Mouse (Mus musculus) heart, embryonic 11.5 days (tissue): ENCODE results near the gene Narf. TPM values are rescaled to one million over a fixed set of nuclear protein-coding genes. Genes with fewer than 3 reads are reported as not detected.
A peak's percentile ranks its signal among the peaks of the same experiment; 100 is the strongest.

Experiments used
- ATAC-seq: fragments of 200-750 bp; cut with Nextera tagmentation; replicated peaks from 2 replicates; pipeline ENCODE4 v1.8.0; 2017; ENCODE audit warnings: moderate library complexity; ENCODE audit not compliant: insufficient number of reproducible peaks, low FRiP score, low TSS enrichment
- H3K27ac ChIP-seq: fragments of 300-500 bp; sonication (generic); 2 replicates; pipeline ENCODE4 v1.5.1; 2014; ENCODE audit warnings: mild to moderate bottlenecking, low read depth, low read length
- H3K27me3 ChIP-seq: fragments of 300-500 bp; sonication (generic); 2 replicates; pipeline ENCODE4 v1.6.1; 2014; ENCODE audit warnings: mild to moderate bottlenecking, low read length, mixed read lengths; ENCODE audit not compliant: control insufficient read depth, insufficient read depth
- H3K36me3 ChIP-seq: fragments of 300-500 bp; sonication (generic); 2 replicates; pipeline ENCODE4 v1.6.1; 2014; ENCODE audit warnings: mild to moderate bottlenecking, low read length, moderate library complexity, mixed read lengths; ENCODE audit not compliant: control insufficient read depth, insufficient read depth
- H3K4me1 ChIP-seq: fragments of 300-500 bp; sonication (generic); 2 replicates; pipeline ENCODE4 v1.6.1; 2014; ENCODE audit warnings: low read length; ENCODE audit not compliant: control insufficient read depth, insufficient read depth
- H3K4me2 ChIP-seq: fragments of 300-500 bp; sonication (generic); 2 replicates; pipeline ENCODE4 v1.6.1; 2014; ENCODE audit warnings: mild to moderate bottlenecking, moderate library complexity
- H3K4me3 ChIP-seq: fragments of 300-500 bp; sonication (generic); 2 replicates; pipeline ENCODE4 v1.5.1; 2014; ENCODE audit warnings: low read depth, low read length
- H3K9ac ChIP-seq: fragments of 300-500 bp; sonication (generic); 2 replicates; pipeline ENCODE4 v1.6.1; 2014; ENCODE audit warnings: mild to moderate bottlenecking, low read depth, low read length, moderate library complexity
- H3K9me3 ChIP-seq: fragments of 300-500 bp; sonication (generic); replicated peaks from 2 replicates; pipeline ENCODE4 v1.6.1; 2016; ENCODE audit warnings: low read length; ENCODE audit not compliant: control insufficient read depth
- WGBS: fragments of 180-500 bp; shearing (Covaris S2); extraction: QIAGEN DNeasy Blood & Tissue Kit; methylation state at CpG from one replicate; pipeline ENCODE4 v1.1.7; 2014; ENCODE audit not compliant: insufficient replicate concordance; 5-methylcytosine and 5-hydroxymethylcytosine counted together
- polyA plus RNA-seq: library from polyadenylated mRNA; unstranded; fragments of >200 nt; fragmentation: Nextera tagmentation; extraction: Ambion mirVana; gene quantifications from 2 replicates; pipeline ENCODE4 v1.2.1, GENCODE M21; 2014

Narf gene
- polyA plus RNA-seq, 1 experiment from 2014 or later, result 51.3 TPM

DNA sequence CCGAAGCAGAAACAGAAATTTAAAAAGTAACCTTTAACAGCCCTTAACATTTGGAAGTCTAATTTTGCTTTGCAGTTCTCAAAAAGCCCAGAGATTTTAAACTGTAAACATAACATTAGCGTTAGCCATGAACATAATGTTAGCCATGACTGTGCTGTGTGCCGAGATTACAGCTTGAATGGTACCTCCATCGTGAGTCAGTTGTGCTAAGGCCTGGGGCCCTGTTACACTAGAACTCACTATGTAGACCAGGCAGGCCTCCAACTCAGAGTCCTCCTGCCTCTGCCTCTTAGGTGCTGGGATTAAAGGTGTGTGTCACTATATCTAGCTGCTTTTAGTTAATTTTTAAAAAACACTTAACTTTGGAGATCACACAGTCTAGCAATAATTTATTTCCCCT lies 5.9 kb upstream of the Narf start:
- Histone ChIP-seq H3K27ac (peak overlapping the region; percentile 68), H3K27me3 (no peaks in the 10 kb centered on the region), H3K9ac (no peak overlapping the region), H3K4me3 (no peak overlapping the region), H3K36me3 (no peaks in the 10 kb centered on the region), H3K4me1 (peaks cover 17% of the 10 kb centered on the region), H3K4me2 (no peak overlapping the region), H3K9me3 (no peaks in the 10 kb centered on the region)
- no peak for ATAC-seq
- WGBS, result 70% methylated on average over 4 of the region's 4 CpGs

DNA sequence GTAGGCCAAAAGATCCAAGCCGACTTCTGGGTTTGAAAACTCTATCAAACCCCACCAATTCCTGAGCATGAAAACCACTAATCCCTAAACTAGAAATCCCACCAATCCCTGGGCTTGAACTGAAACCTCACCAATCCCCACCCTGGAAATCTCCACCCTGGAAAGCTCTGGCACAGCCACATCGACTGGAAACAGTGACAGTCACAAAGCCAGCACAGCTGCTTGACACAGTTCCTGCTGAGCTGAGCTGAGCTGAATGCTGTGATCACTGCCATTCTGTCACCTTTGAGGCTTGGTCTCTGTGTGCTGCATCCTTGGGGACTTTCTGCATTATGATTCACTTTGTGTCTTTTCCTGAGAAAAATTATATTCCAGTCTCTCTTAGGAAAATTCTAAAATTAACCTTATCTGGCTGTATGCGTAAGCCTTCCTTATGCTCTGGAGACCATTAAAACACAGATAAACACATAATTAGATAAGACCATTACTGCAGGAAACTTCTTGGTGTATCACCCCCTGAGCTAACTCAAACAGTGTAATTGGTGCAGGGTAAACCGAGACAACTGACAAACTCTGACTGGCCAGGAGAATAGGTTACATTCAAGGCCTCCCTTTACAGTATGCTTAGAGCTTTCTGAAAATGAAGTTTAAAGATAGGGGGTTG lies 5.3 kb upstream of the Narf start:
- H3K27ac ChIP-seq, result peak overlapping the region; percentile 68
- H3K4me1 ChIP-seq, result peaks cover 18% of the 10 kb centered on the region
- H3K9me3 ChIP-seq, result no peaks in the 10 kb centered on the region
- no peaks in the 10 kb centered on the region for H3K27me3 ChIP-seq
- H3K36me3 ChIP-seq, result no peaks in the 10 kb centered on the region
- no peak for ATAC-seq
- 0 out of 2 replicates have a peak overlapping the region, but pooled peaks have one; percentile 39 for H3K9ac ChIP-seq
- WGBS, result 37% methylated on average over 4 of the region's 4 CpGs
- H3K4me3 ChIP-seq, result no peak overlapping the region
- no peak overlapping the region for H3K4me2 ChIP-seq

DNA sequence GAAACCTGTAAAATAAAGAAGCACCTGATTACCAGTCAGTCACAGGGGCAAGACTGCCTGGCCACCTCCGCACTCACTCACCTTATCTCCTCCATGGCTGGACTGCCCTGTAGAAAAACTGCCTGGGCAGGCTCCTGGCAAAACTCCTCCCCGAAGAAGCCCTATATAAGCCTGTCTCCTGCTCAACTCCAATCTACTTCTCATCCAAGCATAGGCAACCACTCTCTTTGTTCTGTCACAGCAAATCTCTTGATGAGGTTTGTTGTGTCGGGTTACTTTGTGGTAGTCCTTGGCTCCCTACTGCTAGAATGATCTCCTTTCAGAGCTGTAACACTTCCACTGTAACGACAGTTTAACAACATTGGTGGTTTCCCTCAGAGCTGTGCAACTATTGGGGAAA lies 4.3 kb upstream of the Narf start:
- Histone ChIP-seq H3K9ac (no peak overlapping the region), H3K4me2 (no peak overlapping the region), H3K4me3 (no peak overlapping the region), H3K9me3 (no peaks in the 10 kb centered on the region), H3K27ac (no peak overlapping the region; the same call in 1 of the 2 replicates), H3K36me3 (no peaks in the 10 kb centered on the region), H3K27me3 (no peaks in the 10 kb centered on the region), H3K4me1 (peaks cover 16% of the 10 kb centered on the region)
- 11% methylated on average over 4 of the region's 4 CpGs for WGBS
- no peak for ATAC-seq

DNA sequence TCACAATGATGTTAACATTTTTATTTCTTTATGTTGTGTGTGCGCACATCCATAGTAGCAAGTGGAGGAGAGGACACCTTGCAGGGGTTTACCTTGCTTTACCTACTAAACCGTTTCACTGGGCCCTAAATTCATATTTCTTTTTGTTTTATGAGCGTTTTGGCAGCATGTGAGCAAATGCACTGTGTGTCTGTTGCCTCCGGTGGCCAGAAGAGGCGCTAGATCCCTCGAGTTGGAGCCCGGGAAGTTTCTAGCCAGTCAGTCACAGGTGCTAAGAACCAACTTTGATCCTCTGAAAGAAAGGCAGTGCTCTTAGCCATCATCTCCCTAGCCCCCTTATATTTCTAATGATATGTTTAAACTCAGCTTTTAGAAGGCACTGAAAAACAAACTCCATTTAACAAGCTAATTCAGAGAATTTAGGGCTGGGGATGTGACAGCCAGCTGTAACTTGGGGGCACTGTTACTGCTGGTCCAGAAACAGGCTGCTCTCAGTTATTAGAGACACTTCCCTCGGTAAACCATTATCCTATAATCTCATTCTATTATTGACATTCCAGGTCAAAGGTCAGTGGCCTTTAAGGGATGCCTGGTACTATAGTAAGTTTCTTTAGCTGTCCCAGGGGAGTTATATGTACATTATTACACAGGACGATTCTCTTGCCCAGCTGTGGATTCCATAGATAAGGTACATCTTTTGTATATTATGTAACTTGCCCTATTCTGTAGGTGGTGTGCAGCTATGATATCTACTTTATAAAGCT lies 1.4 kb upstream of the Narf start:
- WGBS, result 25% methylated on average over 9 of the region's 9 CpGs

DNA sequence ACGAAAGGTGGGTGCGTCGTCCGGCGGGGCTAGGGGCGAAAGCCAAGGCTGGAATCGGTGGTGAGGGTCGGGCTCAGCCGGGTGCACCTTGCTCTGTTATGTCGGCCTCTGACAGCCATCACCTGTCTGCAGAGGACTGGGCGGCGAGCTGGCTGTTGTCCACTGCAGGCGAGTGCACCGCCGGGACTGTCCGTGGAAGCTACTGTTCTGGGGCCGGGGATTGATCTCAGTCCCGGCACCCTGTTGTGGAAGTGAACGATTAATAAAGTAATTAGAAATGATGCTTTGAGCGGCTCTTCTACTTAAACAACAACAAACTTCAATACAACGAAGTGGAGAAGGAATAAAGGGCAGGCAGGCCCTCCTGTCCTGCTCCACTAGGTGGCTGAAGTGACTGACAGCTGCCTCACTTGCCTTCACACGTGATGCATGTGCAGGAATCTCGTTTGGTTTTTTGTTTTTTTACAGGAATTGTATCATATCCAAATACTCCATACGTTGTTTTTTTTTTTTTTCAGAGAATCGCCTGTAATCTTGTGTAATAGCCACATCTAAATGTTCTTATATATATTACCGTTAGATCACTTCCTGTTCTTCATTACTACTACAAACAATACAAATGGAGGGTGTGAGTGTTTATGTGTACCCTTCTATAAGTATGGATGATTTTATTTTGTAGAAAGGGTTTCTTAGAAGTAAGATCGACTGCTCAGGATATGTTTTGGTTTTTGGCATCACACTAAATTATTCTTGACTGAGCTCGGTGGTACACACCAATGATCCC lies 484 bp downstream of the Narf start:
- Histone ChIP-seq H3K36me3 (peaks cover 9% of the 10 kb centered on the region), H3K4me3 (peak overlapping the region; percentile 83), H3K27ac (peak overlapping the region; percentile 99), H3K27me3 (no peaks in the 10 kb centered on the region), H3K9me3 (no peaks in the 10 kb centered on the region), H3K9ac (peak overlapping the region; percentile 88), H3K4me2 (peak overlapping the region; percentile 70), H3K4me1 (peaks cover 19% of the 10 kb centered on the region)
- 4% methylated on average over 28 of the region's 28 CpGs for WGBS
- ATAC-seq, result no peak; the same call in 1 of the 2 replicates

More for the DNA sequence above, 1.4 kb upstream of the Narf start:
- Histone ChIP-seq H3K4me1 (peaks cover 19% of the 10 kb centered on the region), H3K27ac (peak overlapping the region; percentile 99), H3K9me3 (no peaks in the 10 kb centered on the region), H3K4me2 (peak overlapping the region; percentile 70), H3K36me3 (0 out of 2 replicates have a peak, but pooled peaks cover 2% of the 10 kb centered on the region), H3K27me3 (no peaks in the 10 kb centered on the region), H3K9ac (peak overlapping the region; percentile 88), H3K4me3 (peak overlapping the region; percentile 83; the same call in 1 of the 2 replicates)
- ATAC-seq, result no peak

DNA sequence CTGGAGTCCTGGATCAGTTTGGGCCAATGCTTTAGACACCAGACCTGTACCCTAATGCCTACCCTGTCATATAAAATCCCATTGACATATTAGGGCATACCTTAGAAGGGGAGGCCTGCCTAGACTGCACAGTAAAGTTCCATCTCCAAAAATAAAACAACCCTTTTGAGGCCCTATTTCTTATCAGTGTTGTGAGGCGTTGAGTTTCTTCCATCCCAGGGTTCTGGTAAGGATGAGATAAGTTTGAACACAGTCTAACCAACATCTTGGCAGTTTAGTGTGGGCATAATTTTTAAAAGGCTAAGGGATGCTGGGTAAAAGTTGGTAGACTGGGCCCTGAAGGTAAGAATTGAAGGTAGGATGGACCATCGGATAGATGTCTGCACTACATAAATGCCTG lies 2.6 kb downstream of the Narf start:
- Histone ChIP-seq H3K27me3 (no peaks in the 10 kb centered on the region), H3K9me3 (no peaks in the 10 kb centered on the region), H3K4me1 (peaks cover 16% of the 10 kb centered on the region), H3K36me3 (peaks cover 22% of the 10 kb centered on the region), H3K9ac (no peak overlapping the region), H3K27ac (peak overlapping the region; percentile 64), H3K4me3 (0 out of 2 replicates have a peak overlapping the region, but pooled peaks have one; percentile 14), H3K4me2 (peak overlapping the region; percentile 70)
- 50% methylated on average over 2 of the region's 2 CpGs for WGBS
- no peak for ATAC-seq

DNA sequence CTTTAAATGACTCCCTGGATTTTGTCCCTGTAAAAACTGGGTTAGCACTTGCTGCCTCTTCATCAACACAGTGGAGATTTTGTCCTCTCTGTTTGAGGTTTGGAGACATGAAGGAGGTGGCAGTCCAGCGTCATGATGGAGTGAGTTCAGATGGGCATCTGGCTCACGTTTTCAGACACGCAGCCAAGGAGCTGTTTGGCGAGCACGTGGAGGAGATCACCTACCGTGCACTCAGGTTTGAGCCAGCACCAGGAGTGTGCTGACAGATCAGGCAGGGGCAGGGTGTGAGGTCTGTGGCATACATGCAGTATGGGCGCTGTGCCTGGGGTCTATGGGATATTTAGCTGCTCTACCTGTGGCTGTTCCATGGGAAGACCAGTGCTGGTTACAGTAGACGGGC lies 13.1 kb downstream of the Narf start:
- no peaks in the 10 kb centered on the region for H3K9me3 ChIP-seq
- WGBS, result 82% methylated on average over 8 of the region's 8 CpGs
- H3K4me1 ChIP-seq, result no peaks in the 10 kb centered on the region
- no peak overlapping the region for H3K4me2 ChIP-seq
- H3K36me3 ChIP-seq, result peaks cover 55% of the 10 kb centered on the region
- ATAC-seq, result no peak
- no peak overlapping the region for H3K27ac ChIP-seq
- H3K4me3 ChIP-seq, result no peak overlapping the region
- no peak overlapping the region for H3K9ac ChIP-seq
- H3K27me3 ChIP-seq, result no peaks in the 10 kb centered on the region
